Mouse (Mus musculus) heart, adult 2 months (tissue): ENCODE measurements around the gene Zfp169. TPM values are rescaled to one million over a fixed set of nuclear protein-coding genes. Genes with fewer than 3 reads are reported as not detected.
A peak's percentile ranks its signal among the peaks of the same experiment; 100 is the strongest.

ENCODE experiments used
- DNase-seq, 2 experiments: peaks; one replicate each; pipeline ENCODE4 v3.0.0; 2021
- H3K27ac ChIP-seq: fragments of 200-600 bp; 2 replicates; pipeline ENCODE4 v1.8.1; 2022
- H3K27me3 ChIP-seq: fragments of 200-500 bp; 2 replicates; pipeline ENCODE4 v1.6.1; 2012; ENCODE audit warnings: mild to moderate bottlenecking, low read length, inconsistent platforms, mixed read lengths; ENCODE audit not compliant: control insufficient read depth, insufficient read depth
- H3K36me3 ChIP-seq: fragments of 200-500 bp; 2 replicates; pipeline ENCODE4 v1.6.1; 2012; ENCODE audit warnings: low read length, inconsistent platforms; ENCODE audit not compliant: control insufficient read depth, insufficient read depth
- H3K4me1 ChIP-seq: fragments of 200-500 bp; 2 replicates; pipeline ENCODE4 v1.6.1; 2011; ENCODE audit warnings: low read length; ENCODE audit not compliant: control insufficient read depth, insufficient read depth
- H3K4me3 ChIP-seq: fragments of 200-600 bp; 2 replicates; pipeline ENCODE4 v1.8.1; 2022
- H3K79me2 ChIP-seq: fragments of 200-500 bp; replicated peaks from 2 replicates; pipeline ENCODE4 v1.6.1; 2012; ENCODE audit warnings: mild to moderate bottlenecking, inconsistent platforms, low read length, moderate library complexity, mixed read lengths; ENCODE audit not compliant: control insufficient read depth, insufficient read depth
- H3K9ac ChIP-seq: fragments of 200-500 bp; 2 replicates; pipeline ENCODE4 v1.6.1; 2012; ENCODE audit warnings: low read depth, mild to moderate bottlenecking, control low read depth, inconsistent platforms, low read length, mixed read lengths
- CTCF ChIP-seq: fragments of 200-600 bp; IDR thresholded peaks from 2 replicates; pipeline ENCODE4 v1.8.1; 2022; ENCODE audit warnings: antibody characterized with exemption, mild to moderate bottlenecking, moderate library complexity
- EP300 ChIP-seq: fragments of 200-500 bp; IDR thresholded peaks from 2 replicates; pipeline ENCODE4 v1.6.1; 2011; ENCODE audit warnings: low read depth, low read length, control low read depth; ENCODE audit not compliant: insufficient read depth
- POLR2A ChIP-seq: fragments of 200-500 bp; IDR thresholded peaks from 2 replicates; pipeline ENCODE4 v1.6.1; 2011; ENCODE audit warnings: mild to moderate bottlenecking, low read depth, low read length, control low read depth; ENCODE audit not compliant: insufficient read depth
- WGBS: fragments of 180-500 bp; shearing (Covaris S2); methylation state at CpG from one replicate; pipeline ENCODE4 v1.1.7; 2018; 5-methylcytosine and 5-hydroxymethylcytosine counted together
- intact Hi-C: fragments of 180-260 bp; cut with DNase I; formaldehyde crosslinking; loops from one replicate; pipeline ENCODE4 v1.15.1; 2025
- polyA plus RNA-seq: library from polyadenylated mRNA; depleted of rRNA; stranded (reverse); fragments of >200 nt; gene quantifications from 2 replicates; pipeline ENCODE4 v1.2.3, GENCODE M21; 2012
- total RNA-seq, 2 experiments: library from RNA; stranded (reverse); gene quantifications; 2 replicates each; pipeline ENCODE4 v1.2.3; 2021

Zfp169 gene
- total and polyA plus RNA-seq, 3 experiments, result 4.2 to 7.0 (median 5.0) TPM

DNA sequence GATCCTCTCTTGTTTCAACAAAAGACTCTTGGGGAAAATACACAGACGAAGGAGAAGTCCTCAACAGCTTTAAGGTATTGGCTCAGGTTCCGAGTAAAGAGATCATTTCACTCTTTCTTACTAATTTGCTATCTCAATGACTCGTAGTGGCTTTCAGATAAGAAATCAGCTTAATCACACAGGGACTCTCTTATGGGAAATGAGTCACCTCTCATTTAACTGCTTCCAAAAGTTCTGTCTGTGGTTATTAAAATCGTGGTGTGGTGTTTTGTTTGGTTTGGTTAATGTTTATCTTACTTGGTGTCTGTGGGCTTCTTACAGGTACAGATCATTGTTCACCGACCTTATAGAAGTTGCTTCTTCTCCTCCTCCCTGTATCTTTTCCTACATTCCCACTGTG is 10.8 kb downstream of the Zfp169 start:
- intact Hi-C loops, result no loop called here
- no peak overlapping the region for H3K4me3 ChIP-seq
- no peaks in the 10 kb centered on the region for H3K79me2 ChIP-seq
- no peak overlapping the region for H3K27ac ChIP-seq
- H3K36me3 ChIP-seq, result no peaks in the 10 kb centered on the region; the same call in 1 of the 2 replicates
- H3K9ac ChIP-seq, result no peak overlapping the region
- no peak for DNase-seq
- H3K4me1 ChIP-seq, result no peaks in the 10 kb centered on the region
- 54% methylated on average over 5 of the region's 5 CpGs for WGBS
- no peaks in the 10 kb centered on the region for H3K27me3 ChIP-seq
- no peak for TF ChIP-seq EP300
- TF ChIP-seq POLR2A, result no peak
- no peak for TF ChIP-seq CTCF

- no peak for DNase-seq
- 62% methylated on average over 4 of the region's 4 CpGs for WGBS
- Histone ChIP-seq H3K27ac (no peak overlapping the region), H3K27me3 (no peaks in the 10 kb centered on the region), H3K79me2 (no peaks in the 10 kb centered on the region), H3K9ac (no peak overlapping the region), H3K36me3 (no peaks in the 10 kb centered on the region; the same call in 1 of the 2 replicates), H3K4me1 (peaks cover under 1% of the 10 kb centered on the region; the same call in 1 of the 2 replicates), H3K4me3 (no peak overlapping the region)
- no peak for TF ChIP-seq CTCF
- no peak for TF ChIP-seq EP300
- TF ChIP-seq POLR2A, result no peak
- intact Hi-C loops, result no loop called here
Measured at GRCm38 (mm10) chr13:48498676-48499075, 14.6 kb downstream of the Zfp169 start.

- TF ChIP-seq CTCF (peak; percentile 89), EP300 (no peak), POLR2A (no peak)
- Histone ChIP-seq H3K36me3 (peaks cover 5% of the 10 kb centered on the region), H3K4me3 (no peak overlapping the region), H3K27me3 (no peaks in the 10 kb centered on the region), H3K79me2 (no peaks in the 10 kb centered on the region), H3K27ac (no peak overlapping the region), H3K4me1 (peaks cover 3% of the 10 kb centered on the region; the same call in 1 of the 2 replicates), H3K9ac (no peak overlapping the region)
- DNase-seq, result peak; percentile 18 to 64
- WGBS, result 47% methylated on average over 15 of the region's 15 CpGs
- intact Hi-C loops, result no loop called here
Measured at GRCm38 (mm10) chr13:48497693-48498221, 15.5 kb downstream of the Zfp169 start.

GRCm38 (mm10) chr13:48493183-48493582 is 20.1 kb downstream of the Zfp169 start:
- no peaks in the 10 kb centered on the region for H3K79me2 ChIP-seq
- no peaks in the 10 kb centered on the region for H3K27me3 ChIP-seq
- no peak overlapping the region for H3K4me3 ChIP-seq
- peaks cover 11% of the 10 kb centered on the region for H3K36me3 ChIP-seq
- peaks cover 3% of the 10 kb centered on the region; the same call in 1 of the 2 replicates for H3K4me1 ChIP-seq
- DNase-seq, result peak in 1 of 2 experiments; percentile 14
- no peak overlapping the region for H3K9ac ChIP-seq
- TF ChIP-seq POLR2A, result no peak
- TF ChIP-seq EP300, result no peak
- no peak for TF ChIP-seq CTCF
- WGBS, result 40% methylated on average over 5 of the region's 5 CpGs
- intact Hi-C loops, result no loop called here
- H3K27ac ChIP-seq, result peak overlapping the region; percentile 58

- no peak overlapping the region for H3K27ac ChIP-seq
- intact Hi-C loops, result no loop called here
- no peaks in the 10 kb centered on the region for H3K79me2 ChIP-seq
- no peaks in the 10 kb centered on the region for H3K27me3 ChIP-seq
- H3K4me3 ChIP-seq, result no peak overlapping the region
- DNase-seq, result no peak
- H3K9ac ChIP-seq, result no peak overlapping the region
- WGBS, result 90% methylated on average over 35 of the region's 35 CpGs
- peaks cover 11% of the 10 kb centered on the region for H3K36me3 ChIP-seq
- TF ChIP-seq POLR2A, result no peak
- no peak for TF ChIP-seq EP300
- no peak for TF ChIP-seq CTCF
- peaks cover 3% of the 10 kb centered on the region; the same call in 1 of the 2 replicates for H3K4me1 ChIP-seq
Measured at GRCm38 (mm10) chr13:48490396-48491182, 22.7 kb downstream of the Zfp169 start.

GRCm38 (mm10) chr13:48483606-48484005 is 29.6 kb downstream of the Zfp169 start:
- Histone ChIP-seq H3K27ac (no peak overlapping the region), H3K36me3 (no peaks in the 10 kb centered on the region), H3K27me3 (no peaks in the 10 kb centered on the region), H3K9ac (no peak overlapping the region), H3K79me2 (no peaks in the 10 kb centered on the region), H3K4me1 (no peaks in the 10 kb centered on the region), H3K4me3 (no peak overlapping the region)
- DNase-seq, result no peak
- intact Hi-C loops, result no loop called here
- 90% methylated on average over 4 of the region's 4 CpGs for WGBS
- TF ChIP-seq EP300 (no peak), POLR2A (no peak), CTCF (no peak)
